Mouse (Mus musculus): ENCODE measurements around the gene Ch25h. TPM values are rescaled to one million over a fixed set of nuclear protein-coding genes. Genes with fewer than 3 reads are reported as not detected.

Gene Ch25h
- polyA plus RNA-seq, 1 experiment from 2014 or later: 4.6 TPM

- TF ChIP-seq EP300 (optimal IDR thresholded peaks at IDR 0.05) (no peak), CTCF (IDR thresholded peaks at IDR 0.05; ENCODE audit: low read depth) (no peak)
- DNase-seq (ENCODE audit: low spot score) (no peak), ATAC-seq (ENCODE audit: low FRiP score, low TSS enrichment) (no peak)
- Histone ChIP-seq H3K9ac (ENCODE audit: low read length) (no peak overlapping the region), H3K36me3 (ENCODE audit: control insufficient read depth, insufficient read depth, low read length) (0 out of 2 replicates have a peak, but pooled peaks cover 5% of the 10 kb centered on the region), H3K4me2 (replicated peaks; ENCODE audit: low read depth) (no peak overlapping the region), H3K4me3 (ENCODE audit: low read depth, low read length) (no peak overlapping the region), H3K9me3 (ENCODE audit: control insufficient read depth, low read length) (no peaks in the 10 kb centered on the region), H3K27ac (replicated peaks) (no peak overlapping the region), H3K27me3 (ENCODE audit: control insufficient read depth, insufficient read depth, low read length) (no peaks in the 10 kb centered on the region), H3K4me1 (replicated peaks; ENCODE audit: control insufficient read depth, insufficient read depth) (no peaks in the 10 kb centered on the region)
- WGBS: 90% methylated on average over 4 of the region's 4 CpGs
Measured at GRCm38 (mm10) chr19:34493859-34494258, 18.9 kb upstream of the Ch25h start.

- Histone ChIP-seq H3K4me1 (replicated peaks; ENCODE audit: control insufficient read depth, insufficient read depth) (no peaks in the 10 kb centered on the region), H3K9ac (ENCODE audit: low read length) (no peak overlapping the region), H3K27ac (replicated peaks) (no peak overlapping the region), H3K36me3 (ENCODE audit: control insufficient read depth, insufficient read depth, low read length) (no peaks in the 10 kb centered on the region), H3K4me2 (replicated peaks; ENCODE audit: low read depth) (no peak overlapping the region), H3K9me3 (ENCODE audit: control insufficient read depth, low read length) (no peaks in the 10 kb centered on the region), H3K27me3 (ENCODE audit: control insufficient read depth, insufficient read depth, low read length) (no peaks in the 10 kb centered on the region), H3K4me3 (ENCODE audit: low read depth, low read length) (no peak overlapping the region)
- TF ChIP-seq CTCF (IDR thresholded peaks at IDR 0.05; ENCODE audit: low read depth): peak; percentile 82
- TF ChIP-seq EP300 (optimal IDR thresholded peaks at IDR 0.05): no peak
- DNase-seq (ENCODE audit: low spot score): peak; percentile 16
- 11% methylated on average over 4 of the region's 4 CpGs for WGBS
- ATAC-seq (ENCODE audit: low FRiP score, low TSS enrichment): no peak
Measured at GRCm38 (mm10) chr19:34483547-34483946, 8.6 kb upstream of the Ch25h start.

- Histone ChIP-seq H3K9me3 (ENCODE audit: control insufficient read depth, low read length) (no peaks in the 10 kb centered on the region), H3K27me3 (ENCODE audit: control insufficient read depth, insufficient read depth, low read length) (no peaks in the 10 kb centered on the region), H3K9ac (ENCODE audit: low read length) (peak overlapping the region; percentile 53), H3K27ac (replicated peaks) (no peak overlapping the region), H3K4me2 (replicated peaks; ENCODE audit: low read depth) (peak overlapping the region; percentile 86), H3K4me3 (ENCODE audit: low read depth, low read length) (peak overlapping the region; percentile 59), H3K4me1 (replicated peaks; ENCODE audit: control insufficient read depth, insufficient read depth) (no peaks in the 10 kb centered on the region), H3K36me3 (ENCODE audit: control insufficient read depth, insufficient read depth, low read length) (no peaks in the 10 kb centered on the region)
- TF ChIP-seq CTCF (IDR thresholded peaks at IDR 0.05; ENCODE audit: low read depth) (no peak), EP300 (optimal IDR thresholded peaks at IDR 0.05) (no peak)
- DNase-seq (ENCODE audit: low spot score) (peak; percentile 43), ATAC-seq (ENCODE audit: low FRiP score, low TSS enrichment) (peak; percentile 56; the same call in 1 of the 2 replicates)
- 8% methylated on average over 49 of the region's 49 CpGs for WGBS
Measured at GRCm38 (mm10) chr19:34474228-34474990, 555 bp downstream of the Ch25h start.

GRCm38 (mm10) chr19:34471703-34472102 lies 3.3 kb downstream of the Ch25h start:
- no peaks in the 10 kb centered on the region for H3K4me1 ChIP-seq (replicated peaks; ENCODE audit: control insufficient read depth, insufficient read depth)
- H3K4me3 ChIP-seq (ENCODE audit: low read depth, low read length): no peak overlapping the region
- no peak overlapping the region for H3K4me2 ChIP-seq (replicated peaks; ENCODE audit: low read depth)
- no peak for TF ChIP-seq CTCF (IDR thresholded peaks at IDR 0.05; ENCODE audit: low read depth)
- WGBS: 85% methylated on average over 2 of the region's 2 CpGs
- H3K27ac ChIP-seq (replicated peaks): no peak overlapping the region
- no peak overlapping the region for H3K9ac ChIP-seq (ENCODE audit: low read length)
- H3K9me3 ChIP-seq (ENCODE audit: control insufficient read depth, low read length): no peaks in the 10 kb centered on the region
- no peaks in the 10 kb centered on the region for H3K27me3 ChIP-seq (ENCODE audit: control insufficient read depth, insufficient read depth, low read length)
- DNase-seq (ENCODE audit: low spot score) (no peak), ATAC-seq (ENCODE audit: low FRiP score, low TSS enrichment) (no peak)
- H3K36me3 ChIP-seq (ENCODE audit: control insufficient read depth, insufficient read depth, low read length): no peaks in the 10 kb centered on the region

- H3K9me3 ChIP-seq (ENCODE audit: control insufficient read depth, low read length): no peaks in the 10 kb centered on the region
- no peaks in the 10 kb centered on the region for H3K36me3 ChIP-seq (ENCODE audit: control insufficient read depth, insufficient read depth, low read length)
- TF ChIP-seq EP300 (optimal IDR thresholded peaks at IDR 0.05) (no peak), CTCF (IDR thresholded peaks at IDR 0.05; ENCODE audit: low read depth) (no peak)
- H3K4me2 ChIP-seq (replicated peaks; ENCODE audit: low read depth): no peak overlapping the region
- no peak for DNase-seq (ENCODE audit: low spot score)
- WGBS: 36% methylated on average over 3 of the region's 3 CpGs
- H3K4me3 ChIP-seq (ENCODE audit: low read depth, low read length): no peak overlapping the region
- no peak overlapping the region for H3K27ac ChIP-seq (replicated peaks)
- H3K9ac ChIP-seq (ENCODE audit: low read length): no peak overlapping the region
- no peaks in the 10 kb centered on the region for H3K4me1 ChIP-seq (replicated peaks; ENCODE audit: control insufficient read depth, insufficient read depth)
- no peaks in the 10 kb centered on the region for H3K27me3 ChIP-seq (ENCODE audit: control insufficient read depth, insufficient read depth, low read length)
- no peak for ATAC-seq (ENCODE audit: low FRiP score, low TSS enrichment)
Measured at GRCm38 (mm10) chr19:34468794-34469193, 6.2 kb downstream of the Ch25h start.

- Histone ChIP-seq H3K27me3 (ENCODE audit: control insufficient read depth, insufficient read depth, low read length) (no peaks in the 10 kb centered on the region), H3K36me3 (ENCODE audit: control insufficient read depth, insufficient read depth, low read length) (no peaks in the 10 kb centered on the region), H3K4me1 (replicated peaks; ENCODE audit: control insufficient read depth, insufficient read depth) (no peaks in the 10 kb centered on the region), H3K4me3 (ENCODE audit: low read depth, low read length) (no peak overlapping the region), H3K9me3 (ENCODE audit: control insufficient read depth, low read length) (no peaks in the 10 kb centered on the region), H3K9ac (ENCODE audit: low read length) (no peak overlapping the region), H3K4me2 (replicated peaks; ENCODE audit: low read depth) (no peak overlapping the region), H3K27ac (replicated peaks) (no peak overlapping the region)
- ATAC-seq (ENCODE audit: low FRiP score, low TSS enrichment) (no peak), DNase-seq (ENCODE audit: low spot score) (no peak)
- WGBS: 31% methylated on average over 6 of the region's 6 CpGs
- TF ChIP-seq EP300 (optimal IDR thresholded peaks at IDR 0.05) (no peak), CTCF (IDR thresholded peaks at IDR 0.05; ENCODE audit: low read depth) (no peak)
Measured at GRCm38 (mm10) chr19:34468216-34468615, 6.7 kb downstream of the Ch25h start.
